Mouse (Mus musculus): ENCODE data around the gene Gnai3. TPM values are rescaled to one million over a fixed set of nuclear protein-coding genes. Genes with fewer than 3 reads are reported as not detected.

Gnai3 gene
- 10 to 100 TPM; 18.9 to 19.7 TPM for total RNA-seq (2021)
- long read RNA-seq, experiment 1, transcript Gnai3-201 (9 exons, 3,262 nt): major isoform, 11 of 13 reads
- long read RNA-seq, experiment 1, partial matches to known transcripts: 2 of 13 reads
- long read RNA-seq, experiment 1, other reads (novel, unspliced or antisense): 0 of 13 reads
- long read RNA-seq, experiment 2, partial matches to known transcripts: 0 of 4 reads
- long read RNA-seq, experiment 2, other reads (novel, unspliced or antisense): 1 of 4 reads

- DNase-seq: peak; percentile 94 to 95
Measured at GRCm38 (mm10) chr3:108145534-108146445, at the start of gene Gnai3. TSS of gene Gnai3 (minus strand) at chr3:108146146.

DNA sequence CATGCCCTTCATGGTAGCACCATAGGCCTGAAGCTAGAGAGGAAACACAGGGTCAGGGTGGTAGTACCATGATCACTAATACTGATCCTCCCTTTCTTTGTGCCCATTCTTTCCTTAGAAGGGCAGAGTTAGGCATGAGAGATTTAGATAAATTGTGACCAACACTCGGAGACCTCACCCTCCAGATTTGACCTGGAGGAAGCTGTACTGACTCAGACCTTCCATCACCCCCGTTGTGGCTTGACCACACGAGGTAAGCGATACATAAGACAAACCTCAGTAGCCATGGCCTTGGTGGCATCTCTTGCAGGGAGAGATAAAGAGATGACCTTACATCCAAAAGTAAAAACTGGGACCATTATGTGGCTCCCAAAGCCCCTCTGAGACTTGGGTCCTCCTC lies 49.3 kb upstream of the Gnai3 start:
- DNase-seq: no peak

- DNase-seq: peak in 1 of 2 experiments; percentile 14
Measured at GRCm38 (mm10) chr3:108193686-108194085, 47.7 kb upstream of the Gnai3 start.

- DNase-seq: peak in 1 of 2 experiments; percentile 12
Measured at GRCm38 (mm10) chr3:108189897-108190296, 44.0 kb upstream of the Gnai3 start.

DNA sequence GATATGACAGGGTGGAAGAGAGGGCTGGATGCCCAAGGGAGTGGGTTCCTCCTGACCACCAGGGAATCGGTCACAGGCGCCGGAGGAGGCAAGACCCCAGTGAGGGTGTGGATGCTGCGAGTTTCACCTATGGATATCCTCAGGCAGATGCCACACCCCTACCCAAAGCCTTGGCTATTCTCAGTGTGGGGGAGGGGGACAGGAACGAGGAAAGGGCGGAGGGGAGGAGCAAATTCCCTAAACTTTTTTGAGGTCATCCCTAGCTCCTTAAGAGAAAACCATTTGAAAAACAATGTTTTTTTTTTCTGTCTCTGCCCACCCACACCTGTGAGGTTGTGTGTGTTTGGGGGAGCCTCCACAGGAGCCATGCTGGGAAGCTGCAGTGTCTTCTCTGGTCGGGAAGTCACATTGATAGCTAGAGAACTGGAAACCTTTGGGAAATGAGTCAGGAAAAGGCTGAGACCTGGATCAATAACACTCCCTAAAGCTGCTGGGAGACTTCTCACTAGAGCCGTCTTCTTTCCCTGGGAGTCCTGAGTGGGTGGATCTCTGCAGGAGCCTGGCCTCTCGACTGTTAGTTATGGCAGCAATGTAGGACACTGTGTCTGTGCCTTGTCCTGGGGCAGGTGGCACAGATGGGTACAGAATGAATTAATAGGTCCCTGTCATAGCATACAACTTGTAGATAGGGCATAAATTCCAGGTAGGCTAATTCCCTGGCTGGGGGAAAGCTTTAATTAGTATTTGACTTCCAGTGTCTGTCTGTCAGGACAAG lies 43.0 kb upstream of the Gnai3 start:
- no peak for DNase-seq

DNA sequence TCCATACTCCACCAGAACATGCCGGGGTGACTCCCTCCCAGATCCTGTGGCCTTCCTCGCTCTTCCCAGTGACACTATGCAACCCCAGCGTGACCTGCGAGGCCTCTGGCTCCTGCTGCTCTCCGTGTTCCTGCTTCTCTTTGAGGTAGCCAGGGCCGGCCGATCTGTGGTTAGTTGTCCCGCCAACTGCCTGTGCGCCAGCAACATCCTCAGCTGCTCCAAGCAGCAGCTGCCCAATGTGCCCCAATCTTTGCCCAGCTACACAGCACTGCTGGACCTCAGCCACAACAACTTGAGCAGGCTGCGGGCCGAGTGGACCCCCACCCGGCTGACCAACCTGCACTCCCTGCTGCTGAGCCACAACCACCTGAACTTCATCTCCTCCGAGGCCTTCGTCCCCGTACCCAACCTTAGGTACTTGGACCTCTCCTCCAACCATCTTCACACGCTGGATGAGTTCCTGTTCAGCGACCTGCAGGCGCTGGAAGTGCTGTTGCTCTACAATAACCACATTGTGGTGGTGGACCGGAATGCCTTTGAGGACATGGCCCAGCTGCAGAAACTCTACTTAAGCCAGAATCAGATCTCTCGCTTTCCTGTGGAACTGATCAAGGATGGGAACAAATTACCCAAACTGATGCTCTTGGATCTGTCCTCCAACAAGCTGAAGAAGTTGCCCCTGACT lies 41.3 kb upstream of the Gnai3 start:
- peak in 1 of 2 experiments; percentile 5 for DNase-seq

DNA sequence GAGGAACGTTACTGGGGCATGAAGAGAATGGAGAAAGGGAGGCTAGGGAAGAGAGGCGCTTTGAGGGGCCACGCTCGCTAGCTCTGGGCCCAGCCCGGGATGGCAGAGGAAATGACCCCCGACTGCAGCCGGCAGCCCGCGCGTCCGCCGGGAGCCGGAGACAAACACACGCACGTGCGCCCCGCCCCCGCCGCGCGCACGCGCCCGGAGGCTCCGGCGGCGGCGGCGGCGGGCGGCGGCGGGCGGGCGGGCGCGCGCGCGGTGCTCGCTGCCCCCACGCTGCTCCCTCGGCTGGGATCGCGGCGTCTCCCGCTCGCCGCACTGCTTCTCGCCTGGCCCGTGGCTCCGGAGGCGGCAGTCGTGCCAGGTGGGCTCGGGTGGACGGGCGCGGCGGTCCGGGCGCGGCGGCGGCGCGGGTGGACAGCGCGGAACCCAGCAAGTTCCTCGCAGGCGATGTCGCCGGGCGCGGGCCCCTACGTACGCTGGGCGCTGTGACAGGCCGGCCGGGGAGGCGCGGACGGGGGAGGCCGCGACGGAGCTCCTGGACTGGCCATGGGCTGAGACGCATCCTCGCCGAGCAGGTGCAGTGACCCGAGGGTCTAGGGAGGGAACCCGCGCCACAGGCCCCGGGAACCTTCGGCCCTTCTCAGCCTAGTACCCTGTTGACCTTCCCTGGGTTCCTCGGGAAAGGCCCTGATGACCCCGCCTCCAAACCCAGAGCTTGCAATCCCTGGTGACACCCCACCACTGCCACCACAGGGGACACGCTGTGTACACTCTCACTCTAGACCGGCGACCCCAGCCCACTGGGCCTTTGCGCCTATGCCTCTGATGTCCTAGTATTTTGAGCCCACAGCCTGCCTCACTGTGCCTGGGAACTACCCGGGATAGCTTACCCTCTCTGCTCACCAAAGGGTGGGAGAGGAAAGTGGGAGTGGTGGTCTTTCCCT lies 40.4 kb upstream of the Gnai3 start, which contains the start of gene Amigo1:
TSS of gene Amigo1 (plus strand) at position 238 of the 950 bp plus-strand sequence.
- peak; percentile 67 to 70 for DNase-seq

GRCm38 (mm10) chr3:108185460-108186097 lies 39.6 kb upstream of the Gnai3 start:
- DNase-seq: peak in 1 of 2 experiments; percentile 13

DNA sequence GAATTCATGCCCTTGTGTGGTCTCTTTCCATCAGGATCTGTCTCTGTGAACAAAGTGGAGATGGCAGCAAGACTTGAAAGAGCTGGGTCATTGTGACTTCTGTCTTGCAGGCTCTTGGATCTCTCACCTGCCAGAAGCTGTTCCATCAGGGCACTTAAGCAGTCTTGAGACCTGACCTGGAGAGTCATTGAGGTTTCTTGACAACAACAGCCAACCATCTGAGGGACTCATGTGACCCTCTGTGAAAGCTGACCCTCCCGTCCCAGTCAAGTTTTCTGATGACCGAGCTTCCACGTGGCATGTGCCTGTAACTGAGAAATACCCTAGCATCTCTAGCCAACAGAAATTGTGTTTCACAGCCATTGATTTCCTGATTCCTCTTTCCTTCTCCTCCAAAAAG lies 38.8 kb upstream of the Gnai3 start:
- no peak for DNase-seq

DNA sequence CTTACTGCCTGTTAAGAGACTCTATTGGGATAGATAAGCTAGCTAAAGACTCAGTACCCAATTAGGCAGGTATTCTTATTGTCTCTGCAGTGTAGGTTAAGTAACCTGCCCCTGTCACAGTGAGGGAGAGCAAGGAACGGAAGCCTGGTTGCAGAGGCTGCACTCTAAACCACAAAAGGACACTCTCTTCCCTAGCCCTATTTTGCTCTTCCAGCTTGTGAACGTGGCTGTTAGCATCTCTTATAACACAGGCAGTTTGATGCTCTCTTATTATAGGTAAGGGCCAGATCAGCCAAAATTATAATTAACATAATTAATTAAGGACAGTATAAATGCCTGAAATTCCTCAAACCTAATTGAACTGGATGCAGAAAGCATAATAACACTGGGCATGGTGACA lies 34.6 kb upstream of the Gnai3 start:
- DNase-seq: no peak

- DNase-seq: peak in 1 of 2 experiments; percentile 9
Measured at GRCm38 (mm10) chr3:108178756-108179715, 33.1 kb upstream of the Gnai3 start.

GRCm38 (mm10) chr3:108174672-108175531 lies 29.0 kb upstream of the Gnai3 start:
- DNase-seq: peak; percentile 61 to 64

DNA sequence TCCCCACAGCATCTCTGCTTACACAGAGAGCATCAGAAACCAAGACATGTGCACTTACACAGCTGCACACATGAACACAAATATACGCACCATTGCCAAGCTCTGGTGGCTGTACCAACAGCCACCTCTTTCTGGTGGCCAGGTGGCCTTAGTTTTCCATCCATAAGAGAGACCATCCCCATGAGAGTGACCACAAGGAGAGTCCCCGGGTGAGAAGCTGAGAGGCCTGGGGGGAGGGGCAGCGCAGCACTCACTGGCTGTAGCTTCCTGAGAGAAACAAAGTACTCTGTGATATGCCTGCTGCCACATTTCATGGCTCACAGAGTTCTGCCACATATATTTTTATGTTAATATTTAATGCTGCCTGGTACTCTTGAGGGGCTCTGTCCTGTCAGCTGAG lies 23.3 kb upstream of the Gnai3 start:
- no peak for DNase-seq

- no peak for DNase-seq
Measured at GRCm38 (mm10) chr3:108167499-108167898, 21.6 kb upstream of the Gnai3 start.

- DNase-seq: peak; percentile 55 to 78
Measured at GRCm38 (mm10) chr3:108166486-108167211, 20.7 kb upstream of the Gnai3 start.

GRCm38 (mm10) chr3:108165532-108166315 lies 19.8 kb upstream of the Gnai3 start:
- peak in 1 of 2 experiments; percentile 39 for DNase-seq
